Mouse (Mus musculus): ENCODE measurements around the gene Svs3b.
"Not testable (repeated sequence)": the region's sequence is repeated elsewhere in the genome, so short reads cannot be mapped to it uniquely, and the experiment has no call there.

Gene Svs3b

GRCm38 (mm10) chr2:164256540-164256939 is at the start of gene Svs3b:
Gene Svs3b, minus strand, starts transcription at chr2:164256640.
- DNase-seq (ENCODE audit: low read depth, low spot score) = not testable (repeated sequence)

GRCm38 (mm10) chr2:164288968-164289367 is 32.5 kb upstream of the Svs3b start, which contains the start of gene Svs3a:
Gene Svs3a, plus strand, starts transcription at chr2:164289268.
- not testable (repeated sequence) for DNase-seq (ENCODE audit: low read depth, low spot score)

GRCm38 (mm10) chr2:164278359-164278758 is 21.9 kb upstream of the Svs3b start, which contains the start of gene Svs4:
Gene Svs4, minus strand, starts transcription at chr2:164278459.
- no peak for DNase-seq (ENCODE audit: low read depth, low spot score)

- no peak for DNase-seq (ENCODE audit: low read depth, low spot score)
Measured at GRCm38 (mm10) chr2:164238366-164238765, 18.1 kb downstream of the Svs3b start, which contains the start of gene Svs2. Gene Svs2, minus strand, starts transcription at chr2:164238466.

- DNase-seq (ENCODE audit: low read depth, low spot score) = no peak
Measured at GRCm38 (mm10) chr2:164232671-164233070, 23.8 kb downstream of the Svs3b start.

GRCm38 (mm10) chr2:164228361-164229070 is 27.9 kb downstream of the Svs3b start:
- no peak for DNase-seq (ENCODE audit: low read depth, low spot score)

- DNase-seq (ENCODE audit: low read depth, low spot score) = no peak
Measured at GRCm38 (mm10) chr2:164221522-164221921, 34.9 kb downstream of the Svs3b start, which contains the start of gene Wfdc15b. Gene Wfdc15b, minus strand, starts transcription at chr2:164221660.

- no peak for DNase-seq (ENCODE audit: low read depth, low spot score)
Measured at GRCm38 (mm10) chr2:164219295-164219694, 37.1 kb downstream of the Svs3b start.

GRCm38 (mm10) chr2:164212711-164213110 is 43.7 kb downstream of the Svs3b start:
- DNase-seq (ENCODE audit: low read depth, low spot score) = no peak

- DNase-seq (ENCODE audit: low read depth, low spot score) = no peak
Measured at GRCm38 (mm10) chr2:164210892-164211291, 45.5 kb downstream of the Svs3b start.

GRCm38 (mm10) chr2:164206676-164207075 is 49.8 kb downstream of the Svs3b start:
- DNase-seq (ENCODE audit: low read depth, low spot score) = no peak

GRCm38 (mm10) chr2:164206011-164206410 is 50.4 kb downstream of the Svs3b start:
- DNase-seq (ENCODE audit: low read depth, low spot score) = not testable (repeated sequence)
